Mouse (Mus musculus) liver, embryonic 14.5 days (tissue): ENCODE measurements at regions not wholly inside any gene's neighbourhood (a gene's known extent, or its start where the extent isn't known, plus 50 kb on each side); places are given as distances from the start of the nearest gene placed in this dataset.

ENCODE experiments used
- ATAC-seq: fragments of 200-750 bp; cut with Nextera tagmentation; 2 replicates; pipeline ENCODE4 v1.8.0; 2017; ENCODE audit warnings: moderate number of reproducible peaks, mild to moderate bottlenecking, moderate library complexity; ENCODE audit not compliant: insufficient read depth
- DNase-seq, 3 experiments: peaks; one replicate each; pipeline ENCODE4 v3.0.0-alpha.2; 2012 to 2013; ENCODE audit warnings: low read depth in 3 of 3, low spot score in 3 of 3
- H3K27ac ChIP-seq: fragments of 300-500 bp; sonication (generic); 2 replicates; pipeline ENCODE4 v1.5.1; 2014; ENCODE audit warnings: moderate library complexity, mild to moderate bottlenecking, control low read depth, inconsistent platforms
- H3K27me3 ChIP-seq: fragments of 300-500 bp; sonication (generic); 2 replicates; pipeline ENCODE4 v1.6.1; 2014; ENCODE audit warnings: mild to moderate bottlenecking, low read length, moderate library complexity; ENCODE audit not compliant: control insufficient read depth, insufficient read depth
- H3K36me3 ChIP-seq: fragments of 300-500 bp; sonication (generic); replicated peaks from 2 replicates; pipeline ENCODE4 v1.6.1; 2014; ENCODE audit warnings: low read depth; ENCODE audit not compliant: control insufficient read depth, insufficient read depth
- H3K4me1 ChIP-seq, 2 experiments: fragments of 200-500 bp in 1 of 2; fragments of 300-500 bp in 1 of 2; sonication (generic) in 1 of 2; replicated peaks; 2 replicates each; pipeline ENCODE4 v1.6.1; 2012 to 2014; ENCODE audit warnings: antibody characterized with exemption in 1 of 2, inconsistent platforms in 1 of 2, low read length in 1 of 2; ENCODE audit not compliant: control insufficient read depth in 2 of 2, insufficient read depth in 2 of 2
- H3K4me2 ChIP-seq: fragments of 300-500 bp; sonication (generic); 2 replicates; pipeline ENCODE4 v1.6.1; 2014; ENCODE audit warnings: low read depth, mild to moderate bottlenecking, control low read depth, moderate library complexity
- H3K4me3 ChIP-seq, 2 experiments: fragments of 200-500 bp in 1 of 2; fragments of 300-500 bp in 1 of 2; sonication (generic) in 1 of 2; 2 replicates each; pipeline ENCODE4 v1.5.1; 2012 to 2014; ENCODE audit warnings: low read depth in 2 of 2, low read length in 2 of 2, mild to moderate bottlenecking in 2 of 2, control low read depth in 1 of 2, inconsistent platforms in 1 of 2, moderate library complexity in 1 of 2; ENCODE audit not compliant: insufficient read depth in 1 of 2
- H3K9ac ChIP-seq: fragments of 300-500 bp; sonication (generic); replicated peaks from 2 replicates; pipeline ENCODE4 v1.6.1; 2014; ENCODE audit warnings: mild to moderate bottlenecking, control low read depth, moderate library complexity
- H3K9me3 ChIP-seq: fragments of 300-500 bp; sonication (generic); 2 replicates; pipeline ENCODE4 v1.6.1; 2016; ENCODE audit warnings: low read length, mixed read lengths; ENCODE audit not compliant: control insufficient read depth
- CTCF ChIP-seq: IDR thresholded peaks from 2 replicates; pipeline ENCODE4 v1.5.1; 2016; ENCODE audit warnings: antibody characterized with exemption, low read depth, control low read depth
- EP300 ChIP-seq: IDR thresholded peaks from 2 replicates; pipeline ENCODE4 v1.6.1; 2016; ENCODE audit warnings: antibody characterized with exemption, low read depth
- WGBS: fragments of 180-500 bp; shearing (Covaris S2); extraction: QIAGEN DNeasy Blood & Tissue Kit; methylation state at CpG from one replicate; pipeline ENCODE4 v1.1.7; 2014; ENCODE audit not compliant: insufficient replicate concordance; 5-methylcytosine and 5-hydroxymethylcytosine counted together

DNA sequence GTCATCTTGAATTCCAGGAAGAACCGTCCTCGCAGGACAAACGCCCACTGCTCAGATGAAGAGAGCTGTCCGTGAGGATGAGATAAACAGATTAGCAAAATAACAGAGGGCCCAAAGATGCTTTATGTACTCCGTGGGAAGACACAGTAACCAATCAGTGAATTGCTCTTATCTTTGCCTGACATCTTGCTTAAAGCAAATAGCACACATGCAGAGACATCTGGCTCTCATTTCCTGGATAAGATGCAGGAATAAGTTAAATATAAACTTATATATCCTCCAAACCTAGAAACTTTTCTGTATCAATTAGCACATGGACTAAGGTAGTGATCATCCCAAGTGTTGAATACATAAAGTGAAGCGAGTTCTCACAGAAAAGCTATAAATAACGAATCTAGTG lies 169.3 kb downstream of the Gm5426 start:
- H3K4me2 ChIP-seq = no peak overlapping the region
- no peak for TF ChIP-seq CTCF
- no peak for TF ChIP-seq EP300
- H3K4me1 ChIP-seq = 0 out of 4 replicates have a peak, but pooled peaks cover 0 to 2% of the 10 kb centered on the region in 2 experiments
- no peaks in the 10 kb centered on the region for H3K36me3 ChIP-seq
- WGBS = 53% methylated on average over 7 of the region's 7 CpGs
- H3K4me3 ChIP-seq = no peak overlapping the region
- DNase-seq (no peak), ATAC-seq (no peak)
- no peaks in the 10 kb centered on the region for H3K9me3 ChIP-seq
- H3K27ac ChIP-seq = no peak overlapping the region
- H3K9ac ChIP-seq = no peak overlapping the region
- no peaks in the 10 kb centered on the region for H3K27me3 ChIP-seq

- no peak overlapping the region for H3K4me2 ChIP-seq
- 35% methylated on average over 7 of the region's 7 CpGs for WGBS
- H3K27ac ChIP-seq = no peak overlapping the region
- H3K4me3 ChIP-seq = no peak overlapping the region
- 0 out of 4 replicates have a peak, but pooled peaks cover 0 to 2% of the 10 kb centered on the region in 2 experiments for H3K4me1 ChIP-seq
- H3K9me3 ChIP-seq = no peaks in the 10 kb centered on the region
- TF ChIP-seq EP300 (no peak), CTCF (no peak)
- ATAC-seq (no peak), DNase-seq (no peak)
- H3K9ac ChIP-seq = no peak overlapping the region
- no peaks in the 10 kb centered on the region for H3K27me3 ChIP-seq
- H3K36me3 ChIP-seq = no peaks in the 10 kb centered on the region
Measured at GRCm38 (mm10) chr10:96308713-96309445, 172.5 kb downstream of the Gm5426 start.

- no peak overlapping the region for H3K4me2 ChIP-seq
- WGBS = 57% methylated on average over 4 of the region's 4 CpGs
- no peak for TF ChIP-seq CTCF
- no peaks in the 10 kb centered on the region for H3K9me3 ChIP-seq
- no peak for ATAC-seq
- no peak overlapping the region for H3K9ac ChIP-seq
- no peaks in the 10 kb centered on the region for H3K27me3 ChIP-seq
- no peaks in the 10 kb centered on the region for H3K36me3 ChIP-seq
- 0 out of 4 replicates have a peak, but pooled peaks cover 0 to 2% of the 10 kb centered on the region in 2 experiments for H3K4me1 ChIP-seq
- no peak overlapping the region for H3K4me3 ChIP-seq
- H3K27ac ChIP-seq = no peak overlapping the region
- DNase-seq = no peak
Measured at GRCm38 (mm10) chr10:96309766-96310165, 173.4 kb downstream of the Gm5426 start.

DNA sequence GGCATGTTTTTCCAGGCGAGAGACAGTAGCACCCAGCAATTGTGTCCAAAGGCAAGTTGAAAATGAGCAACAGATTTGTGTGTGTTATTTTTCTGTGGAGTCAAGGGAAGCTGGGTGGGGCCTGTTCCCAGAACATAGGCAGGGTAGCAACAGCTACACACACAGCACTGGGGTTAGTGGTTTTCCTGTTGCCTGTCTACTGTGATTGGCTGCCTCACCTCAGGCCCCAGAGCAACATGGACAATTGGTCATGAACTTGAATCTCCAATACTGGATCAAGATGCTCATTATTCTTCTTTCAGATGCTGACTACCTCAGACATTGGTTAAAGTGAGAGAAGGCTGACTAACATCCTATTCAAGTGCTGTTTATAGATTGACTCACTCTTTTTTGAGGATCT lies 188.9 kb downstream of the Gm5426 start:
- H3K27ac ChIP-seq = no peak overlapping the region
- H3K4me3 ChIP-seq = no peak overlapping the region
- H3K9me3 ChIP-seq = no peaks in the 10 kb centered on the region
- no peaks in the 10 kb centered on the region for H3K4me1 ChIP-seq
- WGBS = 48% methylated on average over 1 of the region's 1 CpGs
- TF ChIP-seq EP300 (no peak), CTCF (no peak)
- H3K4me2 ChIP-seq = no peak overlapping the region
- H3K27me3 ChIP-seq = no peaks in the 10 kb centered on the region
- ATAC-seq (no peak), DNase-seq (no peak)
- H3K36me3 ChIP-seq = no peaks in the 10 kb centered on the region
- no peak overlapping the region for H3K9ac ChIP-seq

- WGBS = 66% methylated on average over 6 of the region's 6 CpGs
- Histone ChIP-seq H3K27ac (no peak overlapping the region), H3K9me3 (no peaks in the 10 kb centered on the region), H3K4me1 (no peaks in the 10 kb centered on the region), H3K4me2 (no peak overlapping the region), H3K4me3 (no peak overlapping the region), H3K36me3 (no peaks in the 10 kb centered on the region), H3K27me3 (no peaks in the 10 kb centered on the region), H3K9ac (no peak overlapping the region)
- TF ChIP-seq EP300 (no peak), CTCF (no peak)
- no peak for DNase-seq
- ATAC-seq = no peak
Measured at GRCm38 (mm10) chr10:96330639-96331487, 194.5 kb downstream of the Gm5426 start.
